In genomic region chr1:177573017-177573725, GRCm38 (mm10) we compare ENCODE assay signal across 9 mouse cellular contexts.
DNase-seq lines count a peak whose midpoint lies in the region; ATAC-seq and TF ChIP-seq lines count a peak whose summit lies in the region.
"Had no signal": no experiment of that assay in that cellular context is flagged by ENCODE, and none has a peak within 500 bp of the region (broad histone marks: within the 10 kb centered on the region; RNA-seq: fewer than 3 reads in every experiment).

No protein-coding gene starts in this region.

- no peak overlapping the region for H3K4me3 ChIP-seq in lung, adult 2 months (replicated peaks; ENCODE audit: extremely low read depth, low read depth, low read length)
- H3K4me3 ChIP-seq: lung, embryonic 15.5 days; neural tube, embryonic 13.5 days had no signal

- TF ChIP-seq CTCF in lung, adult 2 months (IDR thresholded peaks at IDR 0.05; ENCODE audit: insufficient read depth, low read length) = no peak

- intact Hi-C loops in left cerebral cortex, postnatal 14 days (cut with DNase I) = loop anchor here (2.0 to 5.0 kb wide), 3 partner anchors 116 to 590 kb away; partner anchors contain the start of gene Zbtb18

- TF ChIP-seq POLR2A in lung, adult 2 months (IDR thresholded peaks at IDR 0.05; ENCODE audit: borderline replicate concordance, extremely low read depth, low read depth, low read length) = no peak

- no peaks in the 10 kb centered on the region for H3K4me1 ChIP-seq in lung, adult 2 months (ENCODE audit: control insufficient read depth, insufficient read depth, low read length)
- H3K4me1 ChIP-seq: lung, embryonic 15.5 days; neural tube, embryonic 13.5 days had no signal

- ATAC-seq in cerebellum, adult (ENCODE audit: insufficient number of reproducible peaks, low FRiP score, low TSS enrichment) = peak; percentile 88

- peak; percentile 87 for DNase-seq in cerebellum, adult 8-10 months
- peak; percentile 45 for DNase-seq in gastrocnemius, postnatal 10 days
- peak; percentile 70 to 84 for DNase-seq in left cerebral cortex, postnatal 14 days (ENCODE audit: low spot score in 2 of 2)
- DNase-seq in kidney, adult 18-20 months = no peak
- DNase-seq in adrenal gland, adult 2 months = no peak
- DNase-seq in lung, adult 2 months = no peak

- WGBS in lung, adult 2 months = 79% methylated on average over 17 of the region's 17 CpGs

Comparison
In these comparisons a context has a peak if more than half of its experiments do, and no peak if none do; other contexts are left out.
1. DNase-seq: peak in cerebellum, adult 8-10 months (single experiment), gastrocnemius, postnatal 10 days (single experiment) and left cerebral cortex, postnatal 14 days (2 of 2); none in kidney, adult 18-20 months (single experiment), adrenal gland, adult 2 months (single experiment) and lung, adult 2 months (single experiment).